Mouse (Mus musculus) WW6 (cell line): ENCODE data around the gene Map6d1.

Source experiments
- DNase-seq: peaks from one replicate; pipeline ENCODE4 v3.0.0-alpha.2; 2013; ENCODE audit warnings: low read depth, low spot score

The Map6d1 gene

DNA sequence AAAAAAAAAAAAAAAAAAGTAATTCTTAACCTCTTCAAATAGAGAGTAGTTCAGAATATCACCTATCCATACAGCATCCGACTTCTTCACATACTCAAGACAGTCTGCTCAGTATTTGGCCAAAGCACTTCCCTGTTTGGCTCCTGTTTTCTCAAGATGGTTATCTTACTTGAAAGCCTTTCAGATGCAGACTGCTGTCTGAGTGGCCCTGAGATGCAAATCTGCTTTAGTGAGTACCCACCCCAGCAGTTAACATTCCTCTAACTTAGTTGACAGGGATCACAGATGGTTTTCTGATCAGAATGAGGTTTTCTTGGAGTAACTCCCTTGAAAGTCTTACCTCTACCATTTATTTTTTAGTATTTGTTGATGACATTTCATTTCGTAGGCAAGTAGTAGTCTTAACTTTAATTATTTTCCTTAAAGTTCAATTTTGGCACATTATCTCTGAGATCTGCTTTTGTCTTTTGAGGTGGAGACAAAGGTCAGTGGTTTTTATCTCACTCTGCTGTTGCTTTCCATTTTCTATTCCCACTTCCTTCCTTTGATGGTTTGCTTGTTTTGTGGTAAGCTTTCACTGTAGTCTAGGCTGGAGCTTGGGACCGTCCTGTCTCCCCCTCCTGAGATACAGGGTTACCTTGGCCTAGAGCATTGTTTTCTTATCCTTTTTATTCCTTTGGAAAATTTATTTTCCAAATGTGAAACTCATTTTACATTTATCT, 49.8 kb downstream of the Map6d1 start:
- DNase-seq: peak; percentile 48

DNA sequence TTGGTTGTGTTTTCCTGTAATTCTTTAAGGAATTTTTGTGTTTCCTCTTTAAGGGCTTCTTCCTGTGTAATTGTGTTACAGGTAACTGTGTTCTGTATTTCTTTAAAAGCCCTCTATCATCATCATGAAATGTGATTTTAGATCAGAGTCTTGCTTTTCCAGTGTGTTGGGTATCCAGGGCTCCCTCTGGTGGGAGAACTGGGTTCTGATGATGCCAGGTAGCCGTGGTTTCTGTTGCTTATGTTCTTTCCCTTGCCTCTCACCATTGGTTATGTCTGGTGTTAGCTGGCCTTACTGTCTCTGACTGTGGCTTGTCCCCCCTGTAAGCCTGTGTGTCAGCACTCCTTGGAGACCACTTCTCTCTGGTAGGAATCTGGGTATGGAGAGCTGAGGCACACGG, 55.8 kb downstream of the Map6d1 start:
- no peak for DNase-seq
